Mouse (Mus musculus) brown adipose tissue, adult 24 weeks (tissue): ENCODE data around the gene Fyb. TPM values are rescaled to one million over a fixed set of nuclear protein-coding genes. Genes with fewer than 3 reads are reported as not detected.

ENCODE experiments used
- H3K27ac ChIP-seq: fragments of 200-500 bp; replicated peaks from 2 replicates; pipeline ENCODE4 v1.5.1; 2012; ENCODE audit warnings: low read depth, mild to moderate bottlenecking, low read length
- H3K4me1 ChIP-seq: fragments of 200-500 bp; 2 replicates; pipeline ENCODE4 v1.6.1; 2012; ENCODE audit warnings: low read length, mixed read lengths; ENCODE audit not compliant: control insufficient read depth, insufficient read depth, insufficient read length
- H3K4me3 ChIP-seq: fragments of 200-500 bp; 2 replicates; pipeline ENCODE4 v1.5.1; 2012; ENCODE audit warnings: low read depth, mild to moderate bottlenecking, low read length, moderate library complexity; ENCODE audit not compliant: insufficient read depth
- polyA plus RNA-seq: library from polyadenylated mRNA; stranded (reverse); fragments of >200 nt; gene quantifications from 2 replicates; pipeline ENCODE4 v1.2.4, GENCODE M21; 2012; ENCODE audit not compliant: missing spikeins, insufficient read depth, insufficient read length

Gene Fyb
- polyA plus RNA-seq = 4.6 and 12.6 TPM in 2 replicates

DNA sequence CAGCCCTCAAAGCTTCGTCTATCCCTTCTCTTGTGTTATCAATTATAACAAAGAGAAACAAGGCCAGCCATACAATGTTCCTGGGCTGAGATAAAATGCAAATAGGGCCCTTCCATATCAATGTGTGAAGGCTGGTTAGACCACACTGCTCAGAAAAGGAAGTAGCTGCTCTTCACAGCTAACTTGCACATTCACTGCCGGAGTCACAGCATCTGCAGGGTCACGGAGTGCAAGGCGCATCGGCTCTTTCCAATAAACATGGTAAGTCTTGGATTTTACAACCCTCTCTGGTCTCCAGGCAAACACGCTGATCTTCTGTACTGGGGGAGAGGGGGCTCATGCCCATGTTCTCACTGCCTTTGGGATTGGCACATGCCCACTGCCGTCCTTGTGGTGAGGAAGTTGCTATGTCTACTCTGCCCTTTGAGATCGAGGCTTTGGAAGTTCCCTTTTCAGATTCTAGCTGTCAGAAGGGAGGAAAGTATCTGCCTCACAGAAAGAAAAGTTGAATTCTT lies at the start of gene Fyb:
Fyb (plus strand) TSS at position 201 of the 515 bp plus-strand sequence.
- Histone ChIP-seq H3K4me3 (peak within 1 kb of the TSS; percentile 18), H3K27ac (0 out of 2 replicates have a peak within 1 kb of the TSS, but pooled peaks have one; percentile 42)

GRCm38 (mm10) chr15:6483561-6483960 lies 39.1 kb upstream of the Fyb start:
- Histone ChIP-seq H3K4me3 (no peak overlapping the region), H3K27ac (no peak overlapping the region), H3K4me1 (no peaks in the 10 kb centered on the region)

More for the DNA sequence above, at the start of gene Fyb:
- no peaks in the 10 kb centered on the region for H3K4me1 ChIP-seq

- H3K4me3 ChIP-seq = no peak overlapping the region
- no peak overlapping the region for H3K27ac ChIP-seq
- H3K4me1 ChIP-seq = no peaks in the 10 kb centered on the region
Measured at GRCm38 (mm10) chr15:6492386-6492785, 30.3 kb upstream of the Fyb start.

GRCm38 (mm10) chr15:6498396-6499070 lies 24.1 kb upstream of the Fyb start:
- no peaks in the 10 kb centered on the region for H3K4me1 ChIP-seq
- H3K4me3 ChIP-seq = no peak overlapping the region
- no peak overlapping the region for H3K27ac ChIP-seq

DNA sequence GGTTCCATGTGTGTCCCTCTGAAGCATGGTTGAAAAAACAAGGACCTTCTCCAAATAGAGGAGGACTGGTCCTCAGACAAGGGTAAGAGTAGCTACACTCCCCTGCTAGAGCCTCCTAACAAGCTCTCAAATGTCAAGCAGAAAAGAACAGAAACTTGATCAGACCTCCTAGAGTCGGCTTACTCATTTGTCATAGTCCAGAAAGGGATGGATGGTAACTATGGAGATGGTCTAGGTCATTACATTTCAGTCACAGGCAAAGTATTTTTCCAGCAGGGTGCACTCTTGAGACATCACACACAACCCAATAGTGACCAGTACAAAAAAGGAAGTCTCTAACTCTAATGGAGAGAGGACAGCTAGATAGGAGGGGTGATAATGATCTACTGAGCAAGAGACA lies 21.9 kb upstream of the Fyb start:
- Histone ChIP-seq H3K27ac (no peak overlapping the region), H3K4me3 (no peak overlapping the region), H3K4me1 (no peaks in the 10 kb centered on the region)

DNA sequence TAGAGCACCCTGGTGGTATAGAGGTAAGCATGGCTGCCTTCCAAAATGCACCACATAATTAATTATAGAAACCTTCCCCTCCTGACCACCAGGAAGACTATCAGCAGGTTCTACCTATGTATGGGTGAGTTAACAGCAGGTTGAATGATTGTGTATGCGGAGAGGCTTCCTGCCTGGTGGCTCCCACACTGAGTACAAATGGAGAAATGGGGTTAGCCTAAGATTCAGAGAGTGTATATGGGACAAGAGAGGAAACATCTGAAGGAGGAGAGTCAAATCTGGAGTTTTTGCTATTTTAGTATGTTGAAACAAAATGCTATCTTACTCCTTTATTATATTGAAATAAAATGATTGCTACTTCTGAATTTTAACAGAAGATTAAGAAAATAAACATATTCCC lies 5.1 kb upstream of the Fyb start:
- Histone ChIP-seq H3K4me1 (no peaks in the 10 kb centered on the region), H3K4me3 (no peak overlapping the region), H3K27ac (no peak overlapping the region)

GRCm38 (mm10) chr15:6519417-6520255 lies 3.0 kb upstream of the Fyb start:
- H3K4me1 ChIP-seq = no peaks in the 10 kb centered on the region
- H3K4me3 ChIP-seq = no peak overlapping the region
- no peak overlapping the region for H3K27ac ChIP-seq

GRCm38 (mm10) chr15:6520505-6521155 lies 2.0 kb upstream of the Fyb start:
- Histone ChIP-seq H3K27ac (no peak overlapping the region), H3K4me1 (no peaks in the 10 kb centered on the region), H3K4me3 (no peak overlapping the region)

DNA sequence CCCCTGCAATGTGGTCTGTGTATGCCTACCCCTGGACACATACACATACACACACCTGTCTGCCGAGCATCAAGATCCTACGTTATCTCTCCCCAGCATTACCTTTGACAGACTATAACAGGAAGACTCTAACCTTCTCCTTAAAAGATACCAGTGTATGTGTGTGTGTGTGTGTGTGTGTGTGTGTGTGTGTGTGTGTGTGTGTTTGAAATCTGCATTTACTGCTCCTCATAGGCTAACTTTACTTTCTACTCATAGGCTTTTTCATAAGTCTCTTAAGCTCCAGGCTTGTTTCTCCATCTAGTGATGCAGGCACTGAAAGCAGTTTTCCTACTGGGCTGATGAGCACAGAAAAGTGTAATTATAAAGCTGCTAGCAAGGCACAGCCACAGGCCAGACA lies 2.1 kb downstream of the Fyb start:
- no peak overlapping the region for H3K4me3 ChIP-seq
- no peaks in the 10 kb centered on the region for H3K4me1 ChIP-seq
- H3K27ac ChIP-seq = no peak overlapping the region

DNA sequence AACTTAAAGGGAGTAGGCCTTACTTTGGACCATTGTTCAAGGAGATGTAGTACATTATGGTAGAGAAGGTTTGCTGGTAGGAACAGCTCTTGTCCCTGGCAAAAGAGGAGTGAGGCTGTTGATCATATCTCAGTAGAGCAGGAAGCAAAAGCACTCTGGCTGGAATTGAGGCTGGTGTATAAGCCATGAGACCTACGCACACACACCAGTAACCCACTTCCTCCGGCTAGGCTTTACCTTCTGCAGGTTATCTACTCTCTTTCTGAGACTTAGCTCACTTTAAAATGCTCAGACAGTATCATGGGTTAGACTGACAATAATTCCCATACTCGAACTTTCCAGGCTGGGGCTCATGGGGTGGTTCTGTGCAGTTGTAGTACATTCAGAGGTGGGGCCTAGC lies 2.7 kb downstream of the Fyb start:
- H3K4me3 ChIP-seq = no peak overlapping the region
- no peak overlapping the region for H3K27ac ChIP-seq
- no peaks in the 10 kb centered on the region for H3K4me1 ChIP-seq

DNA sequence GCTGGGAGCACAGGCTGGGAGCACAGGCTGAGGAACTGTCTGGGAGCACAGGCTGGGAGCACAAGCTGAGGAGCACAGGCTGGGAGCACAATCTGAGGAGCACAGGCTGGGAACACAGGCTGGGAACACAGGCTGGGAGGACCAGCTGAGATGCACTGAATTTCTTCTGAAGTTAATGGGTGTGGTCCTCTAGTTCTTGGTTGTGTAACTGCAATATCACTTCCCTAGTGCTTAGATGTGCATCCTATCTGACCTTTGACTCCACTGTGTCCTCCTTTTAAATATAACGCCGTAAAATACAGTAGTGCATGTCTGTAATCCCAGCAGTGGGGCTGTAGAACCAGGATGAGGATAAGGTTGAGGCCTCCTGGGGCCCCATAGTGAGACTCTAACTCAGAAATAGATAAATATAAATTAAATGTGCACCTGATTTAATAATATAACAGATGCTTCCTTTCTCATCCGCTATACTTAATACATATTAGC lies 11.2 kb downstream of the Fyb start:
- Histone ChIP-seq H3K27ac (no peak overlapping the region), H3K4me3 (no peak overlapping the region), H3K4me1 (no peaks in the 10 kb centered on the region)

DNA sequence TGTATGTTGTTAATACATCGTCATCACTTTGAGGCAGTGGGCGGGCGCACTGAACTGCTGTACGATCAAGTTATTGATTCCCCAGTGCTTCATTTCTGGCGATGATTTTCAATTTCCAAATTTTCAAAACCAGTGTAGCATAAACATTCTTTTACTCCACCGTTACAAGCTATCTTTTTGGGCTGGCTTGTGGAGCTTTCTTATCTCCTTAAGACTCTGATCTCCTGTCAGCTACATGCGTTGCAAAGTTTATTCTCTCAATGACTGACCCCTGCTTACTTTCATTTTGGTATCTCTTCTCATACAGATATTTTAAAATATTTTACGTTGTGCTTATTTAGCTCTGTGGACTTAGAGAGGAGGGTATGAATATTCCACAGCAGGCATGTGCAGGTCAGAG lies 11.9 kb downstream of the Fyb start:
- no peak overlapping the region for H3K4me3 ChIP-seq
- no peaks in the 10 kb centered on the region for H3K4me1 ChIP-seq
- no peak overlapping the region for H3K27ac ChIP-seq

- H3K27ac ChIP-seq = no peak overlapping the region
- no peaks in the 10 kb centered on the region for H3K4me1 ChIP-seq
- no peak overlapping the region for H3K4me3 ChIP-seq
Measured at GRCm38 (mm10) chr15:6539639-6540338, 17.1 kb downstream of the Fyb start.

DNA sequence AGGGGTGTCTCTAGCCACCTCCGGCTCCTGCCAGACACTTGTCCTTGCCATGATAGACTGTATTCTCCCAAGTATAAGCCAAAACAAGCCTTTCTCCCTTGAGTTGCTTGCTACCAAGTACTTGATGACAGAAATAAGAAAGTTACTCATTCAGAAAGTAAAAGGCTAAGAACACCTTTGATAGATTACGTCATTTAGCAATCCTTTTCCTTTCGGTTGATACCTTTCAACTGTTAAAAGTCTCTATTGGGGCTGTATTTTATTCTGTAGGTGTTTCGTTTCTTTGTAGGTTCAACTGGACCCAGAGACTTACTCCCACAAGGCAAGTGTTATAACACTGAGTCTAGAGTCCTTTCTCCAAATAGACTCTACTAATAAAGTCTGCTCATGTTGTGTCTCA lies 26.3 kb downstream of the Fyb start:
- no peaks in the 10 kb centered on the region for H3K4me1 ChIP-seq
- H3K4me3 ChIP-seq = no peak overlapping the region
- H3K27ac ChIP-seq = no peak overlapping the region
